Mouse (Mus musculus) liver, adult 2 months (tissue): ENCODE results near the gene Inpp5d.

ENCODE experiments used
- CTCF ChIP-seq: fragments of 200-500 bp; IDR thresholded peaks from 2 replicates; pipeline ENCODE4 v1.5.1; 2011; ENCODE audit warnings: low read depth, low read length, control low read depth
- POLR2A ChIP-seq: fragments of 200-500 bp; IDR thresholded peaks from 2 replicates; pipeline ENCODE4 v1.6.1; 2011; ENCODE audit warnings: low read length, control low read depth; ENCODE audit not compliant: insufficient read depth; ENCODE audit errors: extremely low read depth

- TF ChIP-seq CTCF (no peak), POLR2A (no peak)
These were observed 18.3 kb upstream of the Inpp5d start for GRCm38 (mm10) chr1:87601801-87602200.
